Mouse (Mus musculus): ENCODE data around the gene Gtpbp8. TPM values are rescaled to one million over a fixed set of nuclear protein-coding genes. Genes with fewer than 3 reads are reported as not detected.

Gene Gtpbp8
- total and polyA plus RNA-seq, 2 experiments from 2014 or later, result 9.0 to 24.6 TPM

DNA sequence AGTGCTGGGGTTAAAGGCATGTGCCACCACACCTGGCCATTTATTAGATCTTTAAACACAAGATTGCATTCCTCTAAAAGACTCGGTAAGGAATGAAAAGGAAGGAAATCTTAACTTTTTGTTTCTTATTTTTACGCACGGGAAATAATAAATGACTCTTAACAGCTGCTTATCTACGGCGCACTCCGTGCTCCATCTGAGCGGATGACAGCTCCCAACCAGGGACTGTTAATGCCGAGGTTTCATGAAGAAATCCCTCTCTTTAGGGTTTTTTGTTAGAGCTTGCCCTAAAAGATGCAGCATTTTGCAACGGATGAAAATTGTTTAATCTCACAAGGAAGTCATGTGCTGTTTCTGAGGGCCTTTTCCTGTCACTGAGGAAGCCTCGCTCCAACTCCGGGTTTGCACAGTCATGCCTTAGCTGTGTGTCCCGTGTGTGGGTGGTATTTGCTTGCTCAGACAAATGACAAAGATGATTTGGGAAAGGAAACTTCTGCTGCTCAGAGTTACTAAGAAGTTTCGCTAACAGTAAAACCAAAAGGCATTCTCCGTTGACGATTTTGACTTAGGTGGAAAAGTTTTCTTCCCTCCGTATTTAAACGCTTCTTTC, 32.5 kb upstream of the Gtpbp8 start:
- 0 out of 2 replicates have a peak overlapping the region, but pooled peaks have one; percentile 15 for H3K9ac ChIP-seq (replicated peaks; ENCODE audit: low read depth, low read length)
- H3K4me2 ChIP-seq (ENCODE audit: low read depth, low read length), result peak overlapping the region; percentile 50
- DNase-seq (ENCODE audit: low spot score) (peak; percentile 30), ATAC-seq (ENCODE audit: insufficient read depth, low read depth) (no peak)
- H3K27me3 ChIP-seq (ENCODE audit: control insufficient read depth, insufficient read depth, low read length), result no peaks in the 10 kb centered on the region
- peak overlapping the region; percentile 22 for H3K4me3 ChIP-seq (ENCODE audit: low read depth, low read length)
- 55% methylated on average over 17 of the region's 17 CpGs for WGBS
- TF ChIP-seq CTCF (IDR thresholded peaks at IDR 0.05; ENCODE audit: low read depth) (no peak), EP300 (IDR thresholded peaks at IDR 0.05; ENCODE audit: low read depth) (no peak)
- no peaks in the 10 kb centered on the region for H3K9me3 ChIP-seq (replicated peaks; ENCODE audit: control insufficient read depth, low read length)
- no peaks in the 10 kb centered on the region for H3K36me3 ChIP-seq (replicated peaks; ENCODE audit: control insufficient read depth, insufficient read depth, low read length)
- no peaks in the 10 kb centered on the region for H3K4me1 ChIP-seq (ENCODE audit: control insufficient read depth, insufficient read depth)
- 0 out of 2 replicates have a peak overlapping the region, but pooled peaks have one; percentile 25 for H3K27ac ChIP-seq (ENCODE audit: low read depth)

DNA sequence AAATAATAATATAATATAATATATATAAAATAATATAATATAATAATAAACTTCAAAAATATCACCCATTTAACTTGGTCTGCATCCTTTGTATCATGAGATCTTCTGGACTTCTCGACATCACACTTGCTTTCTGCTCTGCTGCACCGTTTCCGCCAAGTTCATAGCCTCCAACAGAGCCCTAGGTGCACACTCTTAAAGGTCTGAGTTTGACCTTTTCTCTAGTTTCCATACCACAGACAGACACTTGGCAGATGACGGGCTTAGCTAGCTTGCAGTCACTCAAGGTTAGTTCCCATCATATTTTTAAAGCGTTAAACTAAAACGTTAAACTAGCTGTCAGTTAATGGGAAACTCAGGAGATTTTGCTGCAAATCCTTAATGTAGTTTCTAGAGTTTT, 28.0 kb upstream of the Gtpbp8 start:
- Histone ChIP-seq H3K36me3 (replicated peaks; ENCODE audit: control insufficient read depth, insufficient read depth, low read length) (no peaks in the 10 kb centered on the region), H3K9me3 (replicated peaks; ENCODE audit: control insufficient read depth, low read length) (no peaks in the 10 kb centered on the region), H3K4me3 (ENCODE audit: low read depth, low read length) (no peak overlapping the region), H3K27ac (ENCODE audit: low read depth) (no peak overlapping the region), H3K9ac (replicated peaks; ENCODE audit: low read depth, low read length) (no peak overlapping the region), H3K27me3 (ENCODE audit: control insufficient read depth, insufficient read depth, low read length) (no peaks in the 10 kb centered on the region), H3K4me1 (ENCODE audit: control insufficient read depth, insufficient read depth) (no peaks in the 10 kb centered on the region), H3K4me2 (ENCODE audit: low read depth, low read length) (no peak overlapping the region)
- TF ChIP-seq EP300 (IDR thresholded peaks at IDR 0.05; ENCODE audit: low read depth) (no peak), CTCF (IDR thresholded peaks at IDR 0.05; ENCODE audit: low read depth) (no peak)
- no peak for ATAC-seq (ENCODE audit: insufficient read depth, low read depth)
- DNase-seq (ENCODE audit: low spot score), result no peak
- 79% methylated on average over 6 of the region's 6 CpGs for whole genome bisulfite sequencing

DNA sequence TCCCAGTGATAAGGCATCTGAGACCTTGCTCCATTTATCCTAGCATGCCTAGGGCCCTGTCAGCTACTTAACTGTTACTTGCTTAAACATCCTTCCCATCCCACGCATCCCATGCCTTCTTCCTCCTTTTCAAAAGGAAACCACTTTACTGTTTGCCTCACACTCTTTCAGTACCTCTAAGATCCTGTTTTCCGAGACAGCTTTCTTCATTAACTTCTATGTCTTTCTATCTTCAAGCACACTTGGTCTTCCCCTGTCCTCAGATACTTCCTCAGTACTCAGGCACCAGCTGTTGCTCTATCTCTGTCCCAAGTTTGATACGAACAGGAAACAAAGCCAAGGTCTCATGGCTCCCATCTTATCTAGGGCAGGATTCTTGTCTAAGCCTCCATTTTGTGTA, 27.5 kb upstream of the Gtpbp8 start:
- WGBS, result 53% methylated on average over 3 of the region's 3 CpGs
- H3K4me3 ChIP-seq (ENCODE audit: low read depth, low read length), result no peak overlapping the region
- H3K27ac ChIP-seq (ENCODE audit: low read depth), result no peak overlapping the region
- H3K9ac ChIP-seq (replicated peaks; ENCODE audit: low read depth, low read length), result no peak overlapping the region
- ATAC-seq (ENCODE audit: insufficient read depth, low read depth) (no peak), DNase-seq (ENCODE audit: low spot score) (no peak)
- no peaks in the 10 kb centered on the region for H3K4me1 ChIP-seq (ENCODE audit: control insufficient read depth, insufficient read depth)
- H3K36me3 ChIP-seq (replicated peaks; ENCODE audit: control insufficient read depth, insufficient read depth, low read length), result no peaks in the 10 kb centered on the region
- no peaks in the 10 kb centered on the region for H3K9me3 ChIP-seq (replicated peaks; ENCODE audit: control insufficient read depth, low read length)
- TF ChIP-seq EP300 (IDR thresholded peaks at IDR 0.05; ENCODE audit: low read depth) (no peak), CTCF (IDR thresholded peaks at IDR 0.05; ENCODE audit: low read depth) (no peak)
- H3K4me2 ChIP-seq (ENCODE audit: low read depth, low read length), result no peak overlapping the region
- no peaks in the 10 kb centered on the region for H3K27me3 ChIP-seq (ENCODE audit: control insufficient read depth, insufficient read depth, low read length)

DNA sequence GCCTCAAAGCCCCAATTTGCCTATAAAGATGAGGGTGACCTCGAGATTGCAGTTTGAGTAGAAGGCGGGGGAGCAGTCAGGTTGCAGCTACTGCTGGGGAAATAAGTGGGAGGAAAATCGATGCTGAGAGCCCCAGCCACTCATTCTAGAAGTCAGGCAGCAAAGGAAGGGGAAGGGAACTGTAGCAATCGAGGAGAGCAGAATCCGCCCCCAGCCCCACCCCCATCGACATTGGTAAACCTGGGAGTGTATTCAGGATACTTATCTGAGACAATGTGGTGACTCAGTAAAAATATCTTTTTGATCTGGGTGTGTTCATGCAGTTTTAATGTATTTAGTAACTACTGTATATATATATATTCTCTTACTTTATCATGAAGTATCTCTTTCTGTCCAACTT, 26.4 kb upstream of the Gtpbp8 start:
- no peak for DNase-seq (ENCODE audit: low spot score)
- WGBS, result 52% methylated on average over 6 of the region's 6 CpGs
- TF ChIP-seq EP300 (IDR thresholded peaks at IDR 0.05; ENCODE audit: low read depth) (no peak), CTCF (IDR thresholded peaks at IDR 0.05; ENCODE audit: low read depth) (no peak)

DNA sequence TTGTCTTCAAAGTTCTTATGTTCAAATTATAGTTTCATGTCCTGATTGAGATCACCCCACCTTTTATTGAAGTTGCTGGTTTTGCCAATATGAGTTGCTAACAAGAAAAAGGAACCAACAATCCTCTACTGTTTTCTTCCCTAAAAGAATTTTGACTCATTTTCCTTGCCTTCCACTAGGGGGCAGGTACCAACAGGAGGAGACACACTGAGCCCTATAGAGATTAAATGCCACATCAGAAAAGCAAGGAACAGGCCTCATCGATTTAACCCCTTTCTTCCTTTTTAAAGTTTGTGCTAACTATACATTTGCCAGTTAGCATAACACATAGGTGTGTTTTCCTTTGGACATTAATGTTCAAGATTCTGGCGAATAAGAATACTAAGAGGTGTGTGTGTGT, 21.8 kb upstream of the Gtpbp8 start:
- H3K27ac ChIP-seq (ENCODE audit: low read depth), result no peak overlapping the region
- H3K4me2 ChIP-seq (ENCODE audit: low read depth, low read length), result no peak overlapping the region
- no peak for ATAC-seq (ENCODE audit: insufficient read depth, low read depth)
- no peak overlapping the region for H3K9ac ChIP-seq (replicated peaks; ENCODE audit: low read depth, low read length)
- no peaks in the 10 kb centered on the region for H3K4me1 ChIP-seq (ENCODE audit: control insufficient read depth, insufficient read depth)
- DNase-seq (ENCODE audit: low spot score), result peak; percentile 62
- TF ChIP-seq EP300 (IDR thresholded peaks at IDR 0.05; ENCODE audit: low read depth), result no peak
- TF ChIP-seq CTCF (IDR thresholded peaks at IDR 0.05; ENCODE audit: low read depth), result peak; percentile 87
- no peaks in the 10 kb centered on the region for H3K36me3 ChIP-seq (replicated peaks; ENCODE audit: control insufficient read depth, insufficient read depth, low read length)
- 43% methylated on average over 2 of the region's 2 CpGs for WGBS
- H3K27me3 ChIP-seq (ENCODE audit: control insufficient read depth, insufficient read depth, low read length), result no peaks in the 10 kb centered on the region
- no peaks in the 10 kb centered on the region for H3K9me3 ChIP-seq (replicated peaks; ENCODE audit: control insufficient read depth, low read length)
- no peak overlapping the region for H3K4me3 ChIP-seq (ENCODE audit: low read depth, low read length)

More for the DNA sequence above, 26.4 kb upstream of the Gtpbp8 start:
- H3K9ac ChIP-seq (replicated peaks; ENCODE audit: low read depth, low read length), result no peak overlapping the region
- H3K4me2 ChIP-seq (ENCODE audit: low read depth, low read length), result no peak overlapping the region
- no peak overlapping the region for H3K27ac ChIP-seq (ENCODE audit: low read depth)
- H3K9me3 ChIP-seq (replicated peaks; ENCODE audit: control insufficient read depth, low read length), result no peaks in the 10 kb centered on the region
- H3K4me3 ChIP-seq (ENCODE audit: low read depth, low read length), result no peak overlapping the region
- no peaks in the 10 kb centered on the region for H3K36me3 ChIP-seq (replicated peaks; ENCODE audit: control insufficient read depth, insufficient read depth, low read length)
- no peaks in the 10 kb centered on the region for H3K27me3 ChIP-seq (ENCODE audit: control insufficient read depth, insufficient read depth, low read length)
- H3K4me1 ChIP-seq (ENCODE audit: control insufficient read depth, insufficient read depth), result no peaks in the 10 kb centered on the region
- no peak for ATAC-seq (ENCODE audit: insufficient read depth, low read depth)

DNA sequence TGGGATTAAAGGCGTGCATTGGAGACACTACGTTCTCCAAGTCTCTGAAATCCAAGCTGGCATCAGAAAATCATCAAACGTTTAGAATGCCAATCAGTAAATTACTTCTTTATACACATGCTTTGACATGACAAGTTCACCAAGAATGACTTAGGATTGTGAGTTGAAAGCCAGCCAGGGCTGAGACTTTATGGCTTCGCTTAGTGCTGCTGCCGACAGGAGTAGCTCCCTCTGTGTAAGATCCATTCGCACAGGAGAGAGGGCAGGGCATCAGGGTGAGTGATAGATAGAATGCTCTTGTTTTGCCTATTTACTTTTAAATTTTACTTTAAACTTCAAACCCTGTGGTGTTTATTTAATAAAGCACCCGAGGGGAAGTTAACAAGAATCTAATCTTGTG, 21.3 kb upstream of the Gtpbp8 start:
- H3K4me3 ChIP-seq (ENCODE audit: low read depth, low read length), result no peak overlapping the region
- TF ChIP-seq CTCF (IDR thresholded peaks at IDR 0.05; ENCODE audit: low read depth) (no peak), EP300 (IDR thresholded peaks at IDR 0.05; ENCODE audit: low read depth) (no peak)
- H3K4me1 ChIP-seq (ENCODE audit: control insufficient read depth, insufficient read depth), result no peaks in the 10 kb centered on the region
- ATAC-seq (ENCODE audit: insufficient read depth, low read depth), result no peak
- no peaks in the 10 kb centered on the region for H3K36me3 ChIP-seq (replicated peaks; ENCODE audit: control insufficient read depth, insufficient read depth, low read length)
- H3K27me3 ChIP-seq (ENCODE audit: control insufficient read depth, insufficient read depth, low read length), result no peaks in the 10 kb centered on the region
- H3K4me2 ChIP-seq (ENCODE audit: low read depth, low read length), result no peak overlapping the region
- no peak overlapping the region for H3K9ac ChIP-seq (replicated peaks; ENCODE audit: low read depth, low read length)
- H3K9me3 ChIP-seq (replicated peaks; ENCODE audit: control insufficient read depth, low read length), result no peaks in the 10 kb centered on the region
- no peak overlapping the region for H3K27ac ChIP-seq (ENCODE audit: low read depth)
- DNase-seq (ENCODE audit: low spot score), result no peak
- 76% methylated on average over 7 of the region's 7 CpGs for WGBS
